Mouse (Mus musculus) heart, embryonic 11.5 days (tissue): ENCODE measurements around the gene Plcd3. TPM values are rescaled to one million over a fixed set of nuclear protein-coding genes. Genes with fewer than 3 reads are reported as not detected.
A peak's percentile ranks its signal among the peaks of the same experiment; 100 is the strongest.

Experiments
- ATAC-seq: fragments of 200-750 bp; cut with Nextera tagmentation; replicated peaks from 2 replicates; pipeline ENCODE4 v1.8.0; 2017; ENCODE audit warnings: moderate library complexity; ENCODE audit not compliant: insufficient number of reproducible peaks, low FRiP score, low TSS enrichment
- H3K27ac ChIP-seq: fragments of 300-500 bp; sonication (generic); 2 replicates; pipeline ENCODE4 v1.5.1; 2014; ENCODE audit warnings: mild to moderate bottlenecking, low read depth, low read length
- H3K27me3 ChIP-seq: fragments of 300-500 bp; sonication (generic); 2 replicates; pipeline ENCODE4 v1.6.1; 2014; ENCODE audit warnings: mild to moderate bottlenecking, low read length, mixed read lengths; ENCODE audit not compliant: control insufficient read depth, insufficient read depth
- H3K36me3 ChIP-seq: fragments of 300-500 bp; sonication (generic); 2 replicates; pipeline ENCODE4 v1.6.1; 2014; ENCODE audit warnings: mild to moderate bottlenecking, low read length, moderate library complexity, mixed read lengths; ENCODE audit not compliant: control insufficient read depth, insufficient read depth
- H3K4me1 ChIP-seq: fragments of 300-500 bp; sonication (generic); 2 replicates; pipeline ENCODE4 v1.6.1; 2014; ENCODE audit warnings: low read length; ENCODE audit not compliant: control insufficient read depth, insufficient read depth
- H3K4me2 ChIP-seq: fragments of 300-500 bp; sonication (generic); 2 replicates; pipeline ENCODE4 v1.6.1; 2014; ENCODE audit warnings: mild to moderate bottlenecking, moderate library complexity
- H3K4me3 ChIP-seq: fragments of 300-500 bp; sonication (generic); 2 replicates; pipeline ENCODE4 v1.5.1; 2014; ENCODE audit warnings: low read depth, low read length
- H3K9ac ChIP-seq: fragments of 300-500 bp; sonication (generic); 2 replicates; pipeline ENCODE4 v1.6.1; 2014; ENCODE audit warnings: mild to moderate bottlenecking, low read depth, low read length, moderate library complexity
- H3K9me3 ChIP-seq: fragments of 300-500 bp; sonication (generic); replicated peaks from 2 replicates; pipeline ENCODE4 v1.6.1; 2016; ENCODE audit warnings: low read length; ENCODE audit not compliant: control insufficient read depth
- WGBS: fragments of 180-500 bp; shearing (Covaris S2); extraction: QIAGEN DNeasy Blood & Tissue Kit; methylation state at CpG from one replicate; pipeline ENCODE4 v1.1.7; 2014; ENCODE audit not compliant: insufficient replicate concordance; 5-methylcytosine and 5-hydroxymethylcytosine counted together
- polyA plus RNA-seq: library from polyadenylated mRNA; unstranded; fragments of >200 nt; fragmentation: Nextera tagmentation; extraction: Ambion mirVana; gene quantifications from 2 replicates; pipeline ENCODE4 v1.2.1, GENCODE M21; 2014

Plcd3 gene
- polyA plus RNA-seq, 1 experiment from 2014 or later = 3.5 TPM

GRCm38 (mm10) chr11:103115163-103116007, 13.9 kb upstream of the Plcd3 start:
- peak overlapping the region; percentile 83 for H3K27ac ChIP-seq
- no peaks in the 10 kb centered on the region for H3K9me3 ChIP-seq
- no peaks in the 10 kb centered on the region; the same call in 1 of the 2 replicates for H3K27me3 ChIP-seq
- H3K4me2 ChIP-seq = peak overlapping the region; percentile 71
- H3K4me1 ChIP-seq = peaks cover 23% of the 10 kb centered on the region; the same call in 1 of the 2 replicates
- H3K9ac ChIP-seq = peak overlapping the region; percentile 78
- 1% methylated on average over 34 of the region's 34 CpGs for WGBS
- no peaks in the 10 kb centered on the region for H3K36me3 ChIP-seq
- peak overlapping the region; percentile 58 for H3K4me3 ChIP-seq
- peak; percentile 79 for ATAC-seq

GRCm38 (mm10) chr11:103114270-103114943, 12.9 kb upstream of the Plcd3 start:
- no peaks in the 10 kb centered on the region for H3K9me3 ChIP-seq
- H3K27me3 ChIP-seq = no peaks in the 10 kb centered on the region; the same call in 1 of the 2 replicates
- H3K27ac ChIP-seq = no peak overlapping the region
- ATAC-seq = no peak
- 83% methylated on average over 11 of the region's 11 CpGs for WGBS
- H3K4me3 ChIP-seq = peak overlapping the region; percentile 58
- peak overlapping the region; percentile 71 for H3K4me2 ChIP-seq
- peaks cover 23% of the 10 kb centered on the region; the same call in 1 of the 2 replicates for H3K4me1 ChIP-seq
- no peaks in the 10 kb centered on the region for H3K36me3 ChIP-seq
- peak overlapping the region; percentile 78 for H3K9ac ChIP-seq

GRCm38 (mm10) chr11:103113771-103114170, 12.3 kb upstream of the Plcd3 start:
- ATAC-seq = no peak
- H3K9me3 ChIP-seq = no peaks in the 10 kb centered on the region
- H3K36me3 ChIP-seq = no peaks in the 10 kb centered on the region
- peaks cover 23% of the 10 kb centered on the region; the same call in 1 of the 2 replicates for H3K4me1 ChIP-seq
- H3K4me3 ChIP-seq = no peak overlapping the region
- 81% methylated on average over 4 of the region's 4 CpGs for WGBS
- H3K27ac ChIP-seq = no peak overlapping the region
- H3K4me2 ChIP-seq = no peak overlapping the region
- H3K9ac ChIP-seq = no peak overlapping the region
- H3K27me3 ChIP-seq = no peaks in the 10 kb centered on the region; the same call in 1 of the 2 replicates

- H3K27me3 ChIP-seq = no peaks in the 10 kb centered on the region; the same call in 1 of the 2 replicates
- H3K4me1 ChIP-seq = peaks cover 23% of the 10 kb centered on the region; the same call in 1 of the 2 replicates
- 0 out of 2 replicates have a peak overlapping the region, but pooled peaks have one; percentile 47 for H3K4me3 ChIP-seq
- 0 out of 2 replicates have a peak overlapping the region, but pooled peaks have one; percentile 43 for H3K9ac ChIP-seq
- H3K4me2 ChIP-seq = peak overlapping the region; percentile 84
- 41% methylated on average over 12 of the region's 12 CpGs for WGBS
- ATAC-seq = no peak
- H3K36me3 ChIP-seq = no peaks in the 10 kb centered on the region
- no peak overlapping the region for H3K27ac ChIP-seq
- H3K9me3 ChIP-seq = no peaks in the 10 kb centered on the region
Measured at GRCm38 (mm10) chr11:103113005-103113404, 11.5 kb upstream of the Plcd3 start.

GRCm38 (mm10) chr11:103112552-103112912, 11.1 kb upstream of the Plcd3 start:
- WGBS = 19% methylated on average over 9 of the region's 9 CpGs
- ATAC-seq = no peak
- H3K27me3 ChIP-seq = no peaks in the 10 kb centered on the region; the same call in 1 of the 2 replicates
- peak overlapping the region; percentile 84 for H3K4me2 ChIP-seq
- peaks cover 23% of the 10 kb centered on the region; the same call in 1 of the 2 replicates for H3K4me1 ChIP-seq
- peak overlapping the region; percentile 47 for H3K4me3 ChIP-seq
- H3K27ac ChIP-seq = 0 out of 2 replicates have a peak overlapping the region, but pooled peaks have one; percentile 36
- no peaks in the 10 kb centered on the region for H3K36me3 ChIP-seq
- H3K9ac ChIP-seq = peak overlapping the region; percentile 70; the same call in 1 of the 2 replicates
- no peaks in the 10 kb centered on the region for H3K9me3 ChIP-seq

GRCm38 (mm10) chr11:103111881-103112551, 10.6 kb upstream of the Plcd3 start:
- H3K4me3 ChIP-seq = peak overlapping the region; percentile 47
- H3K27ac ChIP-seq = peak overlapping the region; percentile 36; the same call in 1 of the 2 replicates
- WGBS = under 1% methylated on average over 28 of the region's 28 CpGs
- peaks cover 23% of the 10 kb centered on the region; the same call in 1 of the 2 replicates for H3K4me1 ChIP-seq
- H3K9ac ChIP-seq = peak overlapping the region; percentile 70
- H3K36me3 ChIP-seq = no peaks in the 10 kb centered on the region
- no peaks in the 10 kb centered on the region for H3K9me3 ChIP-seq
- no peaks in the 10 kb centered on the region; the same call in 1 of the 2 replicates for H3K27me3 ChIP-seq
- ATAC-seq = no peak
- peak overlapping the region; percentile 84 for H3K4me2 ChIP-seq

- Histone ChIP-seq H3K27ac (no peak overlapping the region), H3K9ac (peak overlapping the region; percentile 70)
Measured at GRCm38 (mm10) chr11:103111301-103111700, 9.8 kb upstream of the Plcd3 start.

GRCm38 (mm10) chr11:103106386-103106785, 4.9 kb upstream of the Plcd3 start:
- ATAC-seq = no peak
- H3K9ac ChIP-seq = no peak overlapping the region
- no peak overlapping the region for H3K27ac ChIP-seq
- H3K27me3 ChIP-seq = peaks cover 10% of the 10 kb centered on the region
- no peaks in the 10 kb centered on the region for H3K9me3 ChIP-seq
- H3K4me1 ChIP-seq = peaks cover 15% of the 10 kb centered on the region; the same call in 1 of the 2 replicates
- 67% methylated on average over 4 of the region's 4 CpGs for WGBS
- H3K4me2 ChIP-seq = no peak overlapping the region
- no peak overlapping the region for H3K4me3 ChIP-seq
- H3K36me3 ChIP-seq = no peaks in the 10 kb centered on the region

More at GRCm38 (mm10) chr11:103111301-103111700, 9.8 kb upstream of the Plcd3 start:
- Histone ChIP-seq H3K9me3 (no peaks in the 10 kb centered on the region), H3K27me3 (no peaks in the 10 kb centered on the region; the same call in 1 of the 2 replicates), H3K4me2 (peak overlapping the region; percentile 84), H3K36me3 (no peaks in the 10 kb centered on the region), H3K4me1 (peaks cover 23% of the 10 kb centered on the region; the same call in 1 of the 2 replicates), H3K4me3 (peak overlapping the region; percentile 47)
- WGBS = 10% methylated on average over 10 of the region's 10 CpGs
- no peak for ATAC-seq
